Mouse (Mus musculus): ENCODE data around the gene Trmt6. TPM values are rescaled to one million over a fixed set of nuclear protein-coding genes. Genes with fewer than 3 reads are reported as not detected.

Gene Trmt6
- total and polyA plus RNA-seq, 3 experiments, result 9.9 to 56.4 (median 26.0) TPM

GRCm38 (mm10) chr2:132794204-132794586 lies 21.7 kb downstream of the Trmt6 start:
- no peaks in the 10 kb centered on the region for H3K9me3 ChIP-seq (replicated peaks)
- no peak overlapping the region for H3K4me3 ChIP-seq (ENCODE audit: low read depth, low read length)
- H3K27me3 ChIP-seq (ENCODE audit: insufficient read depth, low read length), result peaks cover 13% of the 10 kb centered on the region
- no peaks in the 10 kb centered on the region for H3K4me1 ChIP-seq (ENCODE audit: insufficient read depth, low read depth, low read length)
- H3K36me3 ChIP-seq (replicated peaks), result no peaks in the 10 kb centered on the region
- DNase-seq (ENCODE audit: low spot score) (no peak), ATAC-seq (ENCODE audit: extremely low read depth, insufficient number of reproducible peaks, low FRiP score, poor library complexity, severe bottlenecking) (no peak)
- no peak for TF ChIP-seq GATA1 (IDR thresholded peaks at IDR 0.05; ENCODE audit: borderline replicate concordance, low read length)
- TF ChIP-seq POLR2AphosphoS5 (IDR thresholded peaks at IDR 0.05; ENCODE audit: insufficient replicate concordance, low read depth, low read length), result no peak
- no peak for TF ChIP-seq CTCF (IDR thresholded peaks at IDR 0.05; ENCODE audit: low read depth, low read length)
- TF ChIP-seq TAL1 (conservative IDR thresholded peaks at IDR 0.05; ENCODE audit: low read depth, low read length), result no peak
- no peak for TF ChIP-seq GATA2 (IDR thresholded peaks at IDR 0.05; ENCODE audit: borderline replicate concordance, low read depth, low read length)

GRCm38 (mm10) chr2:132793441-132794203 lies 22.2 kb downstream of the Trmt6 start:
- TF ChIP-seq POLR2AphosphoS5 (IDR thresholded peaks at IDR 0.05; ENCODE audit: insufficient replicate concordance, low read depth, low read length) (no peak), GATA2 (IDR thresholded peaks at IDR 0.05; ENCODE audit: borderline replicate concordance, low read depth, low read length) (no peak), GATA1 (IDR thresholded peaks at IDR 0.05; ENCODE audit: borderline replicate concordance, low read length) (no peak), CTCF (IDR thresholded peaks at IDR 0.05; ENCODE audit: low read depth, low read length) (no peak), TAL1 (conservative IDR thresholded peaks at IDR 0.05; ENCODE audit: low read depth, low read length) (no peak)
- no peaks in the 10 kb centered on the region for H3K36me3 ChIP-seq (replicated peaks)
- H3K4me3 ChIP-seq (ENCODE audit: low read depth, low read length), result no peak overlapping the region
- ATAC-seq (ENCODE audit: extremely low read depth, insufficient number of reproducible peaks, low FRiP score, poor library complexity, severe bottlenecking) (no peak), DNase-seq (ENCODE audit: low spot score) (no peak)
- H3K9me3 ChIP-seq (replicated peaks), result no peaks in the 10 kb centered on the region
- no peaks in the 10 kb centered on the region for H3K4me1 ChIP-seq (ENCODE audit: insufficient read depth, low read depth, low read length)
- H3K27me3 ChIP-seq (ENCODE audit: insufficient read depth, low read length), result peaks cover 13% of the 10 kb centered on the region

- ATAC-seq (ENCODE audit: extremely low read depth, insufficient number of reproducible peaks, low FRiP score, poor library complexity, severe bottlenecking) (no peak), DNase-seq (ENCODE audit: low spot score) (no peak)
- TF ChIP-seq TAL1 (conservative IDR thresholded peaks at IDR 0.05; ENCODE audit: low read depth, low read length) (no peak), POLR2AphosphoS5 (IDR thresholded peaks at IDR 0.05; ENCODE audit: insufficient replicate concordance, low read depth, low read length) (no peak), GATA2 (IDR thresholded peaks at IDR 0.05; ENCODE audit: borderline replicate concordance, low read depth, low read length) (no peak), GATA1 (IDR thresholded peaks at IDR 0.05; ENCODE audit: borderline replicate concordance, low read length) (no peak), CTCF (IDR thresholded peaks at IDR 0.05; ENCODE audit: low read depth, low read length) (no peak)
Observed at GRCm38 (mm10) chr2:132784039-132784438, 31.8 kb downstream of the Trmt6 start.

GRCm38 (mm10) chr2:132781439-132782068 lies 34.3 kb downstream of the Trmt6 start:
- peaks cover 4% of the 10 kb centered on the region; the same call in 1 of the 2 replicates for H3K4me1 ChIP-seq (ENCODE audit: insufficient read depth, low read depth, low read length)
- TF ChIP-seq TAL1 (conservative IDR thresholded peaks at IDR 0.05; ENCODE audit: low read depth, low read length), result no peak
- TF ChIP-seq CTCF (IDR thresholded peaks at IDR 0.05; ENCODE audit: low read depth, low read length), result no peak
- TF ChIP-seq POLR2AphosphoS5 (IDR thresholded peaks at IDR 0.05; ENCODE audit: insufficient replicate concordance, low read depth, low read length), result no peak
- TF ChIP-seq GATA2 (IDR thresholded peaks at IDR 0.05; ENCODE audit: borderline replicate concordance, low read depth, low read length), result no peak
- TF ChIP-seq GATA1 (IDR thresholded peaks at IDR 0.05; ENCODE audit: borderline replicate concordance, low read length), result no peak
- peaks cover 8% of the 10 kb centered on the region; the same call in 1 of the 2 replicates for H3K27me3 ChIP-seq (ENCODE audit: insufficient read depth, low read length)
- no peaks in the 10 kb centered on the region for H3K9me3 ChIP-seq (replicated peaks)
- H3K36me3 ChIP-seq (replicated peaks), result no peaks in the 10 kb centered on the region
- peak; percentile 51 for DNase-seq (ENCODE audit: low spot score)
- peak; percentile 71 for ATAC-seq (ENCODE audit: extremely low read depth, insufficient number of reproducible peaks, low FRiP score, poor library complexity, severe bottlenecking)
- H3K4me3 ChIP-seq (ENCODE audit: low read depth, low read length), result peak overlapping the region; percentile 35; the same call in 1 of the 2 replicates

More at GRCm38 (mm10) chr2:132784039-132784438, 31.8 kb downstream of the Trmt6 start:
- Histone ChIP-seq H3K36me3 (replicated peaks) (no peaks in the 10 kb centered on the region), H3K4me3 (ENCODE audit: low read depth, low read length) (no peak overlapping the region), H3K4me1 (ENCODE audit: insufficient read depth, low read depth, low read length) (peaks cover 4% of the 10 kb centered on the region; the same call in 1 of the 2 replicates), H3K9me3 (replicated peaks) (no peaks in the 10 kb centered on the region), H3K27me3 (ENCODE audit: insufficient read depth, low read length) (peaks cover 8% of the 10 kb centered on the region; the same call in 1 of the 2 replicates)

- Histone ChIP-seq H3K27me3 (ENCODE audit: insufficient read depth, low read length) (peaks cover 8% of the 10 kb centered on the region; the same call in 1 of the 2 replicates), H3K36me3 (replicated peaks) (no peaks in the 10 kb centered on the region), H3K4me3 (ENCODE audit: low read depth, low read length) (peak within 1 kb of the TSS; percentile 35; the same call in 1 of the 2 replicates), H3K9me3 (replicated peaks) (no peaks in the 10 kb centered on the region), H3K4me1 (ENCODE audit: insufficient read depth, low read depth, low read length) (peaks cover 4% of the 10 kb centered on the region; the same call in 1 of the 2 replicates)
- TF ChIP-seq GATA2 (IDR thresholded peaks at IDR 0.05; ENCODE audit: borderline replicate concordance, low read depth, low read length), result no peak
- no peak for TF ChIP-seq CTCF (IDR thresholded peaks at IDR 0.05; ENCODE audit: low read depth, low read length)
- no peak for TF ChIP-seq TAL1 (conservative IDR thresholded peaks at IDR 0.05; ENCODE audit: low read depth, low read length)
- no peak for TF ChIP-seq POLR2AphosphoS5 (IDR thresholded peaks at IDR 0.05; ENCODE audit: insufficient replicate concordance, low read depth, low read length)
- no peak for TF ChIP-seq GATA1 (IDR thresholded peaks at IDR 0.05; ENCODE audit: borderline replicate concordance, low read length)
- no peak for DNase-seq (ENCODE audit: low spot score)
- no peak for ATAC-seq (ENCODE audit: extremely low read depth, insufficient number of reproducible peaks, low FRiP score, poor library complexity, severe bottlenecking)
Observed at GRCm38 (mm10) chr2:132780978-132781377, 34.9 kb downstream of the Trmt6 start, which contains the start of gene Chgb. Chgb (plus strand) TSS chr2:132781278.

- H3K9me3 ChIP-seq (replicated peaks), result no peaks in the 10 kb centered on the region
- no peaks in the 10 kb centered on the region for H3K36me3 ChIP-seq (replicated peaks)
- H3K27me3 ChIP-seq (ENCODE audit: insufficient read depth, low read length), result no peaks in the 10 kb centered on the region; the same call in 1 of the 2 replicates
- no peak for DNase-seq (ENCODE audit: low spot score)
- TF ChIP-seq TAL1 (conservative IDR thresholded peaks at IDR 0.05; ENCODE audit: low read depth, low read length) (no peak), CTCF (IDR thresholded peaks at IDR 0.05; ENCODE audit: low read depth, low read length) (no peak), GATA1 (IDR thresholded peaks at IDR 0.05; ENCODE audit: borderline replicate concordance, low read length) (no peak), POLR2AphosphoS5 (IDR thresholded peaks at IDR 0.05; ENCODE audit: insufficient replicate concordance, low read depth, low read length) (no peak), GATA2 (IDR thresholded peaks at IDR 0.05; ENCODE audit: borderline replicate concordance, low read depth, low read length) (no peak)
- H3K4me1 ChIP-seq (ENCODE audit: insufficient read depth, low read depth, low read length), result no peaks in the 10 kb centered on the region
- no peak overlapping the region for H3K4me3 ChIP-seq (ENCODE audit: low read depth, low read length)
- ATAC-seq (ENCODE audit: extremely low read depth, insufficient number of reproducible peaks, low FRiP score, poor library complexity, severe bottlenecking), result no peak
Observed at GRCm38 (mm10) chr2:132770822-132771221, 45.0 kb downstream of the Trmt6 start.

Data from G1E (cell line).